Mouse (Mus musculus) erythroblast, embryonic 14.5 days (primary cell): ENCODE results near the gene Ano6.

Source experiments
- GATA1 ChIP-seq: IDR thresholded peaks from 2 replicates; pipeline ENCODE4 v1.6.1; 2012; ENCODE audit warnings: low read length, inconsistent platforms, mixed read lengths
- TAL1 ChIP-seq: IDR thresholded peaks from 3 replicates; pipeline ENCODE4 v1.6.1; 2012; ENCODE audit warnings: low read length, inconsistent platforms, mixed read lengths

DNA sequence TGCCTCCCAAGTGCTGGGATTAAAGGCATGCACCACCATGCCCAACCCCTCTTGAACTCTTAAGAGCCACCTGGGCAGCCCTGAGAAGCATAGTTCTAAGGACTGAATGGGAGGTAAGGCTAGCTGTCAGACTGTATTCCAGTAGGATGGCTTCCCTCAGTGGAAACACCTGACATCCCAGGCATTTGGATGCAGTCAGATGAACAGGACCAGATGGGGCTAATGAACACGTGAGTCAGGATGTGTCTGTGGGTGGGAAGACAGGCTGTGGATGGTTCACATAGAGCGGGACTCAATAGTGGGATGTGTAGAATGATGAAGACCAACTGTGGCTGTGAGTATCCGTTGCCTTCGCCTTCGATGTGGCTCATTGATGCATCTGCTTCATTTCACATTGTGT is 83.6 kb downstream of the Ano6 start:
- TF ChIP-seq TAL1 (no peak), GATA1 (no peak)
